Mouse (Mus musculus): ENCODE measurements at regions not wholly inside any gene's neighbourhood (a gene's known extent, or its start where the extent isn't known, plus 50 kb on each side); places are given as distances from the start of the nearest gene placed in this dataset.

DNA sequence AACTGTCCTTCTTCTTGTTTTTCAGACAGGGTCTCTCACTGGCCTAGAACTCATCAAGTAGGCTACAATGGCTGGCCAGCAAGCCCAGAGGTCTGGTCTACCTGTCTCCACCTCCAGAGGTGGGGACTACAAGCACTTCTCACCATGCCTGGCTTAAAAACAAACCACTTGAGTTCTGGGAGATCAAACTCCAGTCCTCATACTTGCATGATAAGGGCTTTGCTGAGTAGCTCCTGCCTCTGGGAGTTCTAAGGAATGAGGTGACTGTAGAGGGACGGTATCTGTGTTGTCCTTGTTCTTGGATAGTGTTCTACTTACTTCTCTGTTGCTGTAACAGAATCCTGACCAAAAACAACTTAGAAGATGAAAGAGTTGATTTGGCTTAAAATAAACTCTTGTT, 654.6 kb upstream of the Fam160b2 start:
- TF ChIP-seq CTCF (IDR thresholded peaks at IDR 0.05; ENCODE audit: low read depth): no peak
- TF ChIP-seq EP300 (IDR thresholded peaks at IDR 0.05; ENCODE audit: low read depth): no peak
